Mouse (Mus musculus): ENCODE measurements around the gene Pcyt1b.

Gene Pcyt1b

GRCm38 (mm10) chrX:93732975-93733748 is 78.5 kb downstream of the Pcyt1b start:
- no peak for DNase-seq (ENCODE audit: low read depth)

GRCm38 (mm10) chrX:93749165-93749564 is 94.5 kb downstream of the Pcyt1b start:
- DNase-seq (ENCODE audit: low read depth), result no peak

GRCm38 (mm10) chrX:93750566-93750965 is 95.9 kb downstream of the Pcyt1b start:
- DNase-seq (ENCODE audit: low read depth), result no peak

GRCm38 (mm10) chrX:93755210-93755842 is 100.7 kb downstream of the Pcyt1b start:
- no peak for DNase-seq (ENCODE audit: low read depth)

GRCm38 (mm10) chrX:93756867-93757455 is 102.3 kb downstream of the Pcyt1b start:
- DNase-seq (ENCODE audit: low read depth), result peak; percentile 4

- no peak for DNase-seq (ENCODE audit: low read depth)
Measured at GRCm38 (mm10) chrX:93760770-93761169, 106.1 kb downstream of the Pcyt1b start.

GRCm38 (mm10) chrX:93789562-93789961 is 134.9 kb downstream of the Pcyt1b start:
- DNase-seq (ENCODE audit: low read depth), result no peak

- peak; percentile 59 for DNase-seq (ENCODE audit: low read depth)
Measured at GRCm38 (mm10) chrX:93793168-93793567, 138.5 kb downstream of the Pcyt1b start.
